In genomic region chr2:4733971-4734370, GRCm38 (mm10) we compare ENCODE assay signal across 19 mouse cellular contexts. TPM values are rescaled to one million over a fixed set of nuclear protein-coding genes. Genes with fewer than 3 reads are reported as not detected.
"Had no signal": no experiment of that assay in that cellular context is flagged by ENCODE, and none has a peak within 500 bp of the region (broad histone marks: within the 10 kb centered on the region; RNA-seq: fewer than 3 reads in every experiment).

No protein-coding gene starts in this region.

- DNase-seq: lung, adult 2 months; lung, postnatal 10 days; midbrain, embryonic 14.5 days; retina, postnatal 1 day; right cerebral cortex, adult 18-20 months; right cerebral cortex, postnatal 25 days; right cerebral cortex, postnatal 4 days; spleen, adult 18-20 months; thymus, adult 18-20 months; thymus, postnatal 14 days; thymus, postnatal 36 days had no signal

- H3K27me3 ChIP-seq: lung, embryonic 15.5 days; midbrain, embryonic 12.5 days; neural tube, embryonic 13.5 days; neural tube, embryonic 15.5 days had no signal

- H3K27ac ChIP-seq: liver, embryonic 14.5 days; lung, embryonic 15.5 days; midbrain, embryonic 10.5 days; midbrain, embryonic 12.5 days; neural tube, embryonic 13.5 days; neural tube, embryonic 15.5 days had no signal

- H3K36me3 ChIP-seq: lung, embryonic 15.5 days; midbrain, embryonic 10.5 days; midbrain, embryonic 12.5 days; neural tube, embryonic 13.5 days; neural tube, embryonic 15.5 days had no signal

- H3K9ac ChIP-seq: liver, embryonic 14.5 days; lung, embryonic 15.5 days; midbrain, embryonic 12.5 days; neural tube, embryonic 13.5 days; neural tube, embryonic 15.5 days had no signal

- H3K4me3 ChIP-seq: lung, embryonic 15.5 days; midbrain, embryonic 10.5 days; midbrain, embryonic 12.5 days; myocyte; neural tube, embryonic 13.5 days; neural tube, embryonic 15.5 days had no signal

- H3K4me1 ChIP-seq: midbrain, embryonic 10.5 days; midbrain, embryonic 12.5 days; neural tube, embryonic 13.5 days; neural tube, embryonic 15.5 days had no signal

RNA-seq across cellular contexts. Expression of gene Bend7, which starts 16.3 kb away (rescaled TPM):
- total RNA-seq: megakaryocyte, adult 5-6 weeks had no signal
- polyA plus RNA-seq: myocyte had no signal
